Mouse (Mus musculus) lung, adult 2 months (tissue): ENCODE data around the gene Sco2. TPM values are rescaled to one million over a fixed set of nuclear protein-coding genes. Genes with fewer than 3 reads are reported as not detected.

Experiments
- DNase-seq: peaks from one replicate; pipeline ENCODE4 v3.0.0; 2022
- H3K4me1 ChIP-seq: fragments of 200-500 bp; 2 replicates; pipeline ENCODE4 v1.6.1; 2011; ENCODE audit warnings: low read length; ENCODE audit not compliant: control insufficient read depth, insufficient read depth
- H3K4me3 ChIP-seq: fragments of 200-500 bp; replicated peaks from 2 replicates; pipeline ENCODE3; 2011; ENCODE audit warnings: low read depth, mild to moderate bottlenecking, control low read depth, low read length; ENCODE audit errors: extremely low read depth
- CTCF ChIP-seq: fragments of 200-500 bp; IDR thresholded peaks from 2 replicates; pipeline ENCODE4 v1.5.1; 2011; ENCODE audit warnings: mild to moderate bottlenecking, low read length, control low read depth; ENCODE audit not compliant: insufficient read depth
- POLR2A ChIP-seq: fragments of 200-500 bp; IDR thresholded peaks from 2 replicates; pipeline ENCODE4 v1.6.1; 2011; ENCODE audit warnings: low read depth, mild to moderate bottlenecking, control low read depth, low read length, borderline replicate concordance; ENCODE audit errors: extremely low read depth
- WGBS: fragments of 180-500 bp; shearing (Covaris S2); methylation state at CpG from one replicate; pipeline ENCODE4 v1.1.7; 2018; 5-methylcytosine and 5-hydroxymethylcytosine counted together
- polyA plus RNA-seq: library from polyadenylated mRNA; depleted of rRNA; stranded (reverse); fragments of >200 nt; gene quantifications from 2 replicates; pipeline ENCODE4 v1.2.3, GENCODE M21; 2012

Sco2 gene
- polyA plus RNA-seq, 1 experiment: 57.7 TPM

- WGBS: 88% methylated on average over 10 of the region's 10 CpGs
- no peak for DNase-seq
- H3K4me3 ChIP-seq: no peak overlapping the region
- no peak for TF ChIP-seq POLR2A
- no peak for TF ChIP-seq CTCF
- no peaks in the 10 kb centered on the region for H3K4me1 ChIP-seq
Measured at GRCm38 (mm10) chr15:89390081-89390480, 16.4 kb upstream of the Sco2 start.

GRCm38 (mm10) chr15:89387127-89387526 lies 13.5 kb upstream of the Sco2 start:
- no peak for TF ChIP-seq POLR2A
- DNase-seq: no peak
- no peak overlapping the region for H3K4me3 ChIP-seq
- WGBS: 33% methylated on average over 12 of the region's 12 CpGs
- H3K4me1 ChIP-seq: no peaks in the 10 kb centered on the region

GRCm38 (mm10) chr15:89384617-89385016 lies 11.0 kb upstream of the Sco2 start, which contains the start of gene Klhdc7b:
TSS of gene Klhdc7b (plus strand) at chr15:89384917.
- TF ChIP-seq CTCF: no peak
- TF ChIP-seq POLR2A: no peak

GRCm38 (mm10) chr15:89379429-89379828 lies 5.8 kb upstream of the Sco2 start:
- no peak for TF ChIP-seq CTCF
- TF ChIP-seq POLR2A: no peak
- no peak for DNase-seq
- Histone ChIP-seq H3K4me3 (no peak overlapping the region), H3K4me1 (no peaks in the 10 kb centered on the region)
- WGBS: 19% methylated on average over 10 of the region's 10 CpGs

More at GRCm38 (mm10) chr15:89384617-89385016, 11.0 kb upstream of the Sco2 start, which contains the start of gene Klhdc7b:
- Histone ChIP-seq H3K4me1 (no peaks in the 10 kb centered on the region), H3K4me3 (no peak within 1 kb of the TSS)
- 84% methylated on average over 7 of the region's 7 CpGs for WGBS
- no peak for DNase-seq

GRCm38 (mm10) chr15:89378831-89379401 lies 5.3 kb upstream of the Sco2 start, which contains the start of gene Odf3b:
TSS of gene Odf3b (minus strand) at chr15:89379282.
- DNase-seq: peak; percentile 44
- WGBS: 2% methylated on average over 33 of the region's 33 CpGs
- peaks cover 2% of the 10 kb centered on the region; the same call in 1 of the 2 replicates for H3K4me1 ChIP-seq
- peak within 1 kb of the TSS; percentile 45 for H3K4me3 ChIP-seq
- TF ChIP-seq POLR2A (no peak; the same call in 1 of the 2 replicates), CTCF (no peak)

- Histone ChIP-seq H3K4me3 (peak overlapping the region; percentile 45), H3K4me1 (peaks cover 2% of the 10 kb centered on the region; the same call in 1 of the 2 replicates)
- DNase-seq: no peak
- no peak for TF ChIP-seq CTCF
- TF ChIP-seq POLR2A: peak; percentile 11; the same call in 1 of the 2 replicates
- WGBS: 20% methylated on average over 46 of the region's 46 CpGs
Measured at GRCm38 (mm10) chr15:89377938-89378828, 4.5 kb upstream of the Sco2 start.

- DNase-seq: no peak
- 16% methylated on average over 18 of the region's 18 CpGs for WGBS
- Histone ChIP-seq H3K4me1 (peaks cover 7% of the 10 kb centered on the region), H3K4me3 (no peak overlapping the region)
- no peak for TF ChIP-seq POLR2A
- TF ChIP-seq CTCF: no peak
Measured at GRCm38 (mm10) chr15:89377362-89377761, 3.7 kb upstream of the Sco2 start.

GRCm38 (mm10) chr15:89376957-89377356 lies 3.3 kb upstream of the Sco2 start, which contains the start of gene Tymp:
TSS of gene Tymp (minus strand) at chr15:89377039.
- DNase-seq: no peak
- Histone ChIP-seq H3K4me1 (peaks cover 7% of the 10 kb centered on the region), H3K4me3 (no peak within 1 kb of the TSS)
- TF ChIP-seq POLR2A (no peak), CTCF (no peak)
- 48% methylated on average over 16 of the region's 16 CpGs for WGBS

- H3K4me1 ChIP-seq: peaks cover 7% of the 10 kb centered on the region
- no peak for DNase-seq
- TF ChIP-seq POLR2A: no peak
- TF ChIP-seq CTCF: no peak
- H3K4me3 ChIP-seq: no peak overlapping the region
- WGBS: 70% methylated on average over 7 of the region's 7 CpGs
Measured at GRCm38 (mm10) chr15:89376040-89376439, 2.4 kb upstream of the Sco2 start.
